Mouse (Mus musculus) kidney, adult 11 months (tissue): Measurements from ENCODE around the gene Syt11.
"Not testable (repeated sequence)": the region's sequence is repeated elsewhere in the genome, so short reads cannot be mapped to it uniquely, and the experiment has no call there.

Experiments used
- DNase-seq: peaks from one replicate; pipeline ENCODE4 v3.0.0; 2022

The Syt11 gene

DNA sequence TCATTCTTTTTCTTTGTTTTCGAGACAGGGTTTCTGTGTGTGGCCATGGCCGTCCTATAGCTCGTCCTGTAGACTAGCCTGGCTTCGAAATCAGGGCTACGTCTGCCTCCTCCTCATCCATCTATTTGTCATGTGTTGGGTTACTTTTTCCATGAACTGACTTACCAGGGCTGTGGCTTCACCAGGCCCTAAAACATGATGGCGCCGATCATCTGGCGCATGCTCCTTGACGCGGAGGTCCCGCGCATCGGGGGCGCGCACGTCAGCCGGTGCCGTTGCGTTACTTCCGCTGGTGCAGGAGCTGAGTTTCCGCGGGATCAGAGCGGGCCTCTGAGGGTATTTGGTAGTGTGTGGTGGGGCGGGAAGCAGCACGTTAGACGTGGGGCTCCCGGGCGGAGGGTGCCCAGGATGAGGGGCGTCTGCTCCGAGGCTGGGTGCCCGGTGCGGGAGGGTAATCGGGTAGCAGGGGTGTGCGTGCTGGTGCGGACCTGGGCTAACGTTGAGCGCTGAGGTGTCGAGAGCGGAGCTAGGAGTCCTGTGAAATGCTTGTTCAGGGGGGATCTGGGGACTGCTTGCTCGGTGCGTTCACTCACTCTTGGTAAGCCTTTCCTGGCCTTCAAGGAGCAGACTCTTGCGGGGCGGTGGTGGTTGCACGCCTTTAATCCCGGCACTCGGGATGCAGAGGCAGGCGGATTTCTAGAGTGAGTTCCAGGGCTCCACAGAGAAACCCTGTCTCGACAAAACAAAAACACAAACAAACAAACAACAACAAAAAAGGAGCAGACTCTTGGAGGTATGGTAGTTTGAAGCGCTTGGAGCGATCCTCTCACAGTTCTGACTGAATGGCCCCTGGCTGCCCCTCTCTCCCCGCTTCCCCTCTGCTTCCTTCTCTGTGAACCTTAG is at the start of gene Syt11:
Syt11 (minus strand) TSS at position 226 of the 903 bp plus-strand sequence.
- peak; percentile 27 for DNase-seq

GRCm38 (mm10) chr3:88803910-88804540 is 29.1 kb upstream of the Syt11 start:
- DNase-seq, result no peak

- DNase-seq, result not testable (repeated sequence)
These were observed 22.5 kb upstream of the Syt11 start for GRCm38 (mm10) chr3:88797507-88797906.

GRCm38 (mm10) chr3:88788033-88788432 is 13.1 kb upstream of the Syt11 start:
- not testable (repeated sequence) for DNase-seq

DNA sequence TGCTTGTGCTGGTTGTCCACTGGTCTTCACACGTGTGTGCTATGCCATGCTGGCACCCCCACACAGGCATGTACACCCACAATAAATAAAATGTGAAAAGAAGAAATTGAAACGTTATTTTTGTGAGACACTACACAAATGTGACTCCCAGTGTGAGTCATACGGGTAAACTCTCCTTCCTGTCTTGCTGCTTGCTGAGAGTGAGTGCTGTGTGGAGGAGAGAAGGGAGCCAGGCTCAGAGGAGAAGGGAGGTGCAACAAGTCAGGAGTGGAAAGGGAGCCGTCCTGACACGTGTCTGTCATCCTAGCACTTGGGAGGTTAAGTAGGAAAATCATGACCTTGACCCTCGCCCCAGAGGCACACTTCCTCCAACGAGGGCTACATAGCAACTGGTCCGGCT is 11.8 kb upstream of the Syt11 start:
- DNase-seq, result not testable (repeated sequence)

GRCm38 (mm10) chr3:88786323-88786722 is 11.4 kb upstream of the Syt11 start:
- DNase-seq, result not testable (repeated sequence)

GRCm38 (mm10) chr3:88784889-88785288 is 9.9 kb upstream of the Syt11 start:
- no peak for DNase-seq

DNA sequence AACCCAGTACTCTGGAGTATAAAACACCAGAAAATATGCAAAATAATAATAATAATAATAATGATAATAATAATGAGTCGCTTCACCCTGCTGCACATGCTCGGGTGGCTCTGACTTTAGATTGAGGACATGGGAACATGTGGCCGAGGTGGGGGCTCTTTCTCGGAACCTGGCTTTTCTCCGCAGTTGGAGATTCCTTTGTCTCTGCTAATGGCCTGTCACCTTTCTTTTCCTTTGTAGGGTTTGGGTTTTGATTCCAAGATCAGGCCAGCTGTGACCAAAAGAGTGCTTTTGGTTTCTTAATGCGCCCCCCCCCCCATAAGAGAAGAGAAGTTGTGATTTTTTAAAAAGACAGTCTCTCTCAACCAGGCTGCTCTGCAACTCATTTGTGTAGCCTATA is 1.8 kb downstream of the Syt11 start:
- not testable (repeated sequence) for DNase-seq

DNA sequence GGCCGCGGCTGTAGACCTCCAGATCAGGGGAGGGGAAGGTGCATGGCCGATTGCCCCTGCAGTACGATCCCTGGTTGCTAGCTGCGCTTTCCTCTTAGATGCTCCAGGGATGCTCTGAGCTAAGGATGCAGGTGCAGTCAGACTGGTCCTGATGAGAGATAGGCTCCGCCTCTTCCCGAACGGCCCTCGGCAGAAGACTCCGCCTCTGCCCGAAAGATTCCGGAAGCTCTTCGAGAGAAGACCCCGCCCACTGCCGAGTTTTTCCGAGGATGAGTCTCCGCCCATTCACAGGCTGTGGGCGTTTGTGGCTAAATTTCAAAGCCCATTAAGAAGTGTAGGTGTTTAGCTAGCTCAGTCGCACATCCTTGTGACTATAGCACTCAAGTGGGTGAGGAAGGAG is 2.6 kb downstream of the Syt11 start:
- peak; percentile 90 for DNase-seq

DNA sequence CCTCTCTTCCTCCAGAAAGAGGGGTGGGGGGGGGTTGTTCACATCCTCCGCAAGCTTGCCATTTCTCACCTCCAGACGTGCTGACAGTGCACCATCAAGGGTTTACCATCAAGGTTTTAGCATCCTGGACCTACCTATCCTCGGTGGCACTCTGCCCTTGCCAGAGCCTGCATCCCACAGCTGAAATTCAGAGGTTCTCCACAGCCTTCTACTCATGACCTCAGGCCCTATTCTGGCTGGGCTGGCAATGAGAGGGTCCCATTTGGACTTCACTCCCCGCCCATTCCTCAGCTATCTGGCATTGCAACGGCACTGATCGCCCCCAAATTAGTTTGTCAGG is 3.1 kb downstream of the Syt11 start:
- not testable (repeated sequence) for DNase-seq

DNA sequence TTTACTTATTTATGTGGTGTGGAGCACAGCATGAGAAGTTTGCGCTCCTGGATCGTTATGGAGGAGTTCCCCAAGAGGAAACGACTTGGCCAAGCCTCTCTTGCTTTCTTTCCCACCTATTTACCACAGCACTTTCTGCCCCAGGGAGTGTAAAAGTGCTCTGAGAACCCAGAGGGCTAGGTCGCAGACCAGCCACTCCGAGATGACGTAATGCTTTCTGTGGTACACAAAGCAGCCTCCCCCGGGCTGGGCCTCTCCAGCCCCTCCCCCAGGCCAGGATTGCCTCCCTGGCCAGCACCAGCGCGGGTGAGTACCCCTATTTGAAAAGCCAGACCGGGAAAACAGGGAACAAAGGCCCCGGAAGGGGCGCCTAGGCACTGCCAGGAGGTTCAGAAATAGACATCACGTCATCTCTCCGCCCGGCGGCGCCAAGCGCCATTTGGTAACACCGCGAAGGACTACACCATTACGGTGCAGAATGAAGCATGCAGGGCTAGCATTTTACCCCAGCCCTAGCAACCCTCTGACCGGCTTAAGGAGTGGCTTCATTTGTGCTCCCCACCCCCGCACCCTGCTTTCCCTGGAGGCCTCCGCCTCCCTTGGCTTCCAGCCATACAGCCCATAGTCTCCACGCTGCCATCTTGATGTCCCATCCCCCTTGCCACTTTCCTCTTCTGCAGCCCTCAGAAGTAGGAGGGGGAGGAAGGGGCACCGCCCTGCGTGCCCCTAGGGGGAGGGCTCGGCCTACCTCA is 3.6 kb downstream of the Syt11 start:
- peak; percentile 45 for DNase-seq

DNA sequence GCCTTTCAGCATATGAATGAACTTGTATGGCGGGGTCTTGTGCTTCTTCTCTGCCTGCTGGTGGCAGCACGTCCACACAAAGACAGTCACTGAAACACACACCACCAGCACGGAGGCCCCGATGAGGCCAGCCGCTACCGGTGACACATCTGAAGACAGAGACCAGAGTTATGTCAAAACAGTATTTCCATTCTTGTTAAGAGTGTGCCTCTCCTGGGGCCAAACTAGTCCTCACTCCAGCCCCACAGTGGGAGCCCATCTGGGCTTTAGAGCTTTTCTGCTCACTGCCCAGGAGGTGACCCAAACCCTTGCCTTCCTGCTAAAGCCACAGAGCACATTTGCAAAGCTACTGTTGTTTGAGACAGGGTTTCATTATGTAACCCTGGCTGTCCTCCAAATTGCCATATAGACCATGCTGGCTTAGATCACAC is 12.5 kb downstream of the Syt11 start:
- DNase-seq, result no peak

- no peak for DNase-seq
These were observed 13.3 kb downstream of the Syt11 start for GRCm38 (mm10) chr3:88761619-88762018.

- peak; percentile 29 for DNase-seq
These were observed 16.9 kb downstream of the Syt11 start for GRCm38 (mm10) chr3:88758045-88758500.

DNA sequence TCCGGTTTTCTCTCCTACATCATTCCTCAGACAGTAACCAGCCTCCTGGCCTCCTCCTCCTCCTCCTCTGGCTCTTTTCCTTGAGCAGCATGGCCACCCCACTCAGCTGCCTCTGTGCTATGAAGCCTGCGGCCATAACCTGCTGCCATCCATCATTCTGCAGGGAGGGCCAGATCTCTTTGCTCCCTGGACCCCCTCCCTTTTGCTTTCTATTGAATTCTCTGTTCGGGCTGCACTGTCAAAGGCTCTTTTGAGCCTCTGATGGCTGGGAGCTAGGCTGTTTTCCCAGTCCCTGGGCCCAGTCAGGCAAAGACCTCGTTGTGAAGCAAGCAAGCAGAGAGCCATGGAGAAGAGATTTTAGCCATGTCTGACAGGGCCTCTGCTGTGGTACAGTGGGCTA is 18.7 kb downstream of the Syt11 start:
- DNase-seq, result no peak

DNA sequence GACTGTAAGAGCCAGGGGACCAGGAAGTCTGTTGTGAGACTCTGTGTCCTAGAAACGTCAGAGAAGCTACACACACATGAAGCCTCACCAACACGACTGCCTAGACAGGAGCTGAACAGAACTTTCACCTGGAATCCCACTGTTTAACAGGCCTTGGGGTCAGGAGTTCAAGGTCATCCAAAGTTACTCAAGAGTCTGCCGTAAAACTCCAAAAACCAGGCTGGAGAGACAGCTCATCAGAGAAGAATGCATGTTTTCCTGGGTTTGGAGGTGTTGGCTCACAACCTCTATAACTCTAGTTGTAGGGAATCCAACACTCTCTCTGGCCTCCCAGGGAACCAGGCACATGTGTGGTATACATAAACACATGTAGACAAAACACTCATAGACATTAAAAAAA is 19.4 kb downstream of the Syt11 start:
- DNase-seq, result no peak

DNA sequence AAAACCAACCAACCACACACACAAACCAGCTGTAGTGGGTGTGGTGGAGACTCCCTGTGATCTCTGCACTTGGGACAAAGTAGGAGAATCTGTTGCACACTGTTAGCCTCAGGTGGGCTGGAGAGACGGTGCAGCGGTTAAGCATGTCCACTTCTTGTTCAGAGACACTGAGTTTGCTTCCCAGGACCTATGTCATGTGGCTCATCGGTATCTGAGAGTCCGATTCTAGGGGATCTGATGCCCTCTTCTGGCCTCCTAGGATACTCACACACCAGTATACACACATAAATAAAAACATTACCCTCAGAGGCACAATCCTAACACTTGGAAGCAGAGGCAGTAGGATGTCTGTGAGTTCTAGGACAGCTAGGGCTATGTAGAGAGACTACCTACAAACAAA is 20.7 kb downstream of the Syt11 start:
- DNase-seq, result no peak

- DNase-seq, result peak; percentile 44
These were observed 28.1 kb downstream of the Syt11 start for GRCm38 (mm10) chr3:88746871-88747231.

- no peak for DNase-seq
These were observed 28.7 kb downstream of the Syt11 start for GRCm38 (mm10) chr3:88746139-88746870.

GRCm38 (mm10) chr3:88745534-88745933 is 29.4 kb downstream of the Syt11 start:
- DNase-seq, result no peak

DNA sequence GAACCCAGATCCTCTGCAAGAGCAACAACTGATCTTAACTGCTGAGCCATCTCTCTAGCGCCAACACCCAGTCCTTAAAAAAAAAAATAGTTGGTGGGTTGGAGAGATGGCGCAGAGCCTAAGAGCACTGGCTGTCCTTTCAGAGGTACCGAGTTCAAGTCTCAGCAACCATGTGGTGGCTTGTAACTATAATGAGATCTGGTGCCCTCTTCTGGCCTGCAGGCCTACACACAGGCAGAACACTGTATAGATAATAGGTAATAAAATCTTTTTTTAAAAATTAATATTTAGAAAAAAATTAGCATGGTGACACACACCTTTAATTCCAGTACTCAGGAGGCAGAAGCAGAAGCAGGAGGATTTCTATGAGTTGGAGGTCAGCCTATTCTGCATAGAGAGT is 34.8 kb downstream of the Syt11 start:
- no peak for DNase-seq

DNA sequence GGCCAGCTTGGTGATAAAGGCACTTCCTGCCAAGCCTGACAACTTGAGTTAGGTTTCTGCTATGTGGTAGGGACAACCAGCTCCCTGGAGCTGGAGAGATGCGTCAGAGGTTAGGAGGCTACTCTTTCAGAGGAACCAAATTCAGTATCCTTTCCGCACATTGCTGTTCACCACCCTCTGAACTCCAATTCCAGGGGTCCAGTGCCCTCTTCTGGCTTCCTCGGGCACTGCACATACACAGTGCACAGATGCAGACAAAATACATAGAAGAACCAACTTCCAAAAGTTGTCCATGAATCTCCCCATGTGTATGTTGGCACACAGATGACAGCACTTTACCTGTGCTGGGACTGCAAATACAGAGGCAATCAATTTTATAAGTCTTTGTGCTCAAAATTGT is 36.3 kb downstream of the Syt11 start:
- DNase-seq, result peak; percentile 58

- DNase-seq, result no peak
These were observed 38.4 kb downstream of the Syt11 start for GRCm38 (mm10) chr3:88736556-88736955.
